Mouse (Mus musculus): ENCODE data around the gene Gm21488.
"Not testable (repeated sequence)": the region's sequence is repeated elsewhere in the genome, so short reads cannot be mapped to it uniquely, and the experiment has no call there.

The Gm21488 gene

DNA sequence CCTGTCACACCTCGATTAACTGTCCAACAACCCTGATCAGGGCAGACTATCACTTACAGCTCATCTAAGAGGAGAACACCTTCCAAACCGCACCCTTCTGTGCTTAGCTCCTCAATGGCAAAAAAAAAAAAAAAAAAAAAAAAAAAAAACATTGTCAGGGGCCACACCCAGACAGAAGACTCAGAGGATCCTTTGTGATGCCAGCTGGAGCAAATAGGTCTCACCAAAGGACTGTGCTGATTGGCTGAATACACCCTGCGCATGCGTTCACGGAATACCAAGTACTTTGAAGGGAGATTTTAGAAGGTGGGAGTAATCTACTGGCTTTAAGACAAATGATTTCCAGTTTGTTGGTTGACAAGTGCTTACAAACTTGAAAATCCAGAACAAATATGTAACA is at the start of gene Gm21488:
Gene Gm21488, minus strand, starts transcription at position 101 of the 400 bp plus-strand sequence.
- not testable (repeated sequence) for DNase-seq (ENCODE audit: low spot score in 2 of 2)

All from heart, adult 9 months (tissue).